Mouse (Mus musculus) common myeloid progenitor, adult 5-6 weeks (primary cell): ENCODE results near the gene Nudt8. TPM values are rescaled to one million over a fixed set of nuclear protein-coding genes. Genes with fewer than 3 reads are reported as not detected.
A peak's percentile ranks its signal among the peaks of the same experiment; 100 is the strongest.
"Not testable (repeated sequence)": the region's sequence is repeated elsewhere in the genome, so short reads cannot be mapped to it uniquely, and the experiment has no call there.

Source experiments
- ATAC-seq: replicated peaks from 2 replicates; pipeline ENCODE4 v1.8.0; 2016; ENCODE audit warnings: low read depth, mild to moderate bottlenecking, moderate TSS enrichment, inconsistent platforms; ENCODE audit not compliant: poor library complexity, severe bottlenecking
- total RNA-seq: library from RNA; stranded (forward); fragments of 200-1000, 187-1606 nt; gene quantifications from 2 replicates; pipeline ENCODE4 v1.2.3, GENCODE M21; 2017

The Nudt8 gene
- total RNA-seq, 1 experiment from 2014 or later: 7.9 TPM

- peak; percentile 59; the same call in 1 of the 2 replicates for ATAC-seq
Measured at GRCm38 (mm10) chr19:4045966-4046865, 45.8 kb downstream of the Nudt8 start, which contains the start of gene Gstp2. Gene Gstp2, minus strand, starts transcription at chr19:4046023.

- no peak for ATAC-seq
Measured at GRCm38 (mm10) chr19:4046866-4047254, 46.5 kb downstream of the Nudt8 start.

- peak; percentile 69 for ATAC-seq
Measured at GRCm38 (mm10) chr19:4047859-4048258, 47.5 kb downstream of the Nudt8 start.

GRCm38 (mm10) chr19:4049069-4049468 lies 48.7 kb downstream of the Nudt8 start:
- not testable (repeated sequence) for ATAC-seq

- ATAC-seq: no peak
Measured at GRCm38 (mm10) chr19:4051016-4051415, 50.6 kb downstream of the Nudt8 start.

Other genes with a start within 250 kb of the Nudt8 start
- gene Kmt5b, start 233.2 kb upstream of the Nudt8 start, total RNA-seq: 36.5 and 51.6 TPM in 2 replicates
- gene Chka, start 148.8 kb upstream of the Nudt8 start, total RNA-seq: 30.9 and 46.5 TPM in 2 replicates
- gene Tcirg1, start 93.4 kb upstream of the Nudt8 start, total RNA-seq: 37.0 and 49.2 TPM in 2 replicates
- 79.4 and 83.5 TPM in 2 replicates for gene Ndufs8, start 87.8 kb upstream of the Nudt8 start, total RNA-seq
- 1.6 and 3.2 TPM in 2 replicates for gene Aldh3b1, start 70.8 kb upstream of the Nudt8 start, total RNA-seq
- gene Unc93b1, start 65.4 kb upstream of the Nudt8 start, total RNA-seq: 83.0 and 99.7 TPM in 2 replicates
- gene Aldh3b3, start 41.9 kb upstream of the Nudt8 start, total RNA-seq: 0.41 TPM in 1 of 2 replicates, not detected in the other
- gene Aldh3b2, start 28.3 kb upstream of the Nudt8 start, total RNA-seq: 0.59 TPM in 1 of 2 replicates, not detected in the other
- gene Acy3, start 14.0 kb upstream of the Nudt8 start, total RNA-seq: 2.1 and 5.4 TPM in 2 replicates
- not detected in 2 replicates for gene Tbx10, start 7.8 kb upstream of the Nudt8 start, total RNA-seq
- gene Gm49405, start within 50 bp of the Nudt8 start, total RNA-seq: 0.10 and 1.4 TPM in 2 replicates
- 0.41 and 3.6 TPM in 2 replicates for gene Doc2g, start 2.7 kb downstream of the Nudt8 start, total RNA-seq
- 199 and 200 TPM in 2 replicates for gene Ndufv1, start 12.2 kb downstream of the Nudt8 start, total RNA-seq
- 82.5 and 95.6 TPM in 2 replicates for gene Gstp1, start 37.4 kb downstream of the Nudt8 start, total RNA-seq
- 0.69 and 8.6 TPM in 2 replicates for gene Gstp2, start 45.4 kb downstream of the Nudt8 start, total RNA-seq
- gene Gstp3, start 59.0 kb downstream of the Nudt8 start, total RNA-seq: 8.7 and 10.7 TPM in 2 replicates
- gene Cabp2, start 81.0 kb downstream of the Nudt8 start, total RNA-seq: not detected in 2 replicates
- 20.3 and 22.3 TPM in 2 replicates for gene Cdk2ap2, start 96.6 kb downstream of the Nudt8 start, total RNA-seq
- gene Pitpnm1, start 99.4 kb downstream of the Nudt8 start, total RNA-seq: 8.6 and 9.0 TPM in 2 replicates
- 20.6 and 55.9 TPM in 2 replicates for gene Aip, start 125.3 kb downstream of the Nudt8 start, total RNA-seq
- not detected in 2 replicates for gene Gpr152, start 139.2 kb downstream of the Nudt8 start, total RNA-seq
- gene Cabp4, start 143.5 kb downstream of the Nudt8 start, total RNA-seq: not detected in 2 replicates
- gene Coro1b, start 148.0 kb downstream of the Nudt8 start, total RNA-seq: 90.1 and 104 TPM in 2 replicates
- gene Ptprcap, start 153.0 kb downstream of the Nudt8 start, total RNA-seq: 140 and 184 TPM in 2 replicates
- 15.9 and 16.4 TPM in 2 replicates for gene Rps6kb2, start 162.8 kb downstream of the Nudt8 start, total RNA-seq
- gene Carns1, start 174.9 kb downstream of the Nudt8 start, total RNA-seq: 3.4 and 3.5 TPM in 2 replicates
- gene Tbc1d10c, start 190.7 kb downstream of the Nudt8 start, total RNA-seq: 25.8 and 34.7 TPM in 2 replicates
- 450 and 486 TPM in 2 replicates for gene Ppp1ca, start 191.5 kb downstream of the Nudt8 start, total RNA-seq
- 10.7 and 20.5 TPM in 2 replicates for gene Rad9a, start 201.1 kb downstream of the Nudt8 start, total RNA-seq
- gene Clcf1, start 213.7 kb downstream of the Nudt8 start, total RNA-seq: 2.0 and 5.0 TPM in 2 replicates
- gene AC109138.7, start 213.8 kb downstream of the Nudt8 start, total RNA-seq: not detected in 2 replicates
- gene Pold4, start 231.3 kb downstream of the Nudt8 start, total RNA-seq: 64.3 and 74.0 TPM in 2 replicates